Mouse (Mus musculus) heart, embryonic 13.5 days (tissue): Measurements from ENCODE around the gene Espl1. TPM values are rescaled to one million over a fixed set of nuclear protein-coding genes. Genes with fewer than 3 reads are reported as not detected.

Experiments used
- ATAC-seq: fragments of 200-750 bp; cut with Nextera tagmentation; 2 replicates; pipeline ENCODE4 v1.8.0; 2017; ENCODE audit warnings: moderate TSS enrichment; ENCODE audit not compliant: insufficient number of reproducible peaks, low FRiP score, low TSS enrichment; ENCODE audit errors: extremely low read depth
- H3K27ac ChIP-seq: fragments of 300-500 bp; sonication (generic); replicated peaks from 2 replicates; pipeline ENCODE4 v1.5.1; 2015; ENCODE audit warnings: moderate library complexity, mild to moderate bottlenecking, inconsistent platforms
- H3K27me3 ChIP-seq: fragments of 300-500 bp; sonication (generic); replicated peaks from 2 replicates; pipeline ENCODE4 v1.6.1; 2015; ENCODE audit warnings: mild to moderate bottlenecking, inconsistent platforms
- H3K36me3 ChIP-seq: fragments of 300-500 bp; sonication (generic); 2 replicates; pipeline ENCODE4 v1.6.1; 2015; ENCODE audit warnings: mild to moderate bottlenecking, inconsistent platforms
- H3K4me1 ChIP-seq: fragments of 300-500 bp; sonication (generic); 2 replicates; pipeline ENCODE4 v1.6.1; 2015; ENCODE audit warnings: inconsistent platforms
- H3K4me2 ChIP-seq: fragments of 300-500 bp; sonication (generic); 2 replicates; pipeline ENCODE4 v1.6.1; 2015; ENCODE audit warnings: inconsistent platforms, mild to moderate bottlenecking, moderate library complexity
- H3K4me3 ChIP-seq: fragments of 300-500 bp; sonication (generic); 2 replicates; pipeline ENCODE4 v1.5.1; 2015; ENCODE audit warnings: moderate library complexity, mild to moderate bottlenecking, inconsistent platforms
- H3K9ac ChIP-seq: fragments of 300-500 bp; sonication (generic); 2 replicates; pipeline ENCODE4 v1.6.1; 2015; ENCODE audit warnings: inconsistent platforms, mild to moderate bottlenecking, moderate library complexity
- H3K9me3 ChIP-seq: fragments of 300-500 bp; sonication (generic); 2 replicates; pipeline ENCODE4 v1.6.1; 2016; ENCODE audit warnings: inconsistent platforms
- WGBS: fragments of 180-500 bp; shearing (Covaris S2); methylation state at CpG from one replicate; pipeline ENCODE4 v1.1.7; 2015; ENCODE audit warnings: mixed read lengths; 5-methylcytosine and 5-hydroxymethylcytosine counted together
- polyA plus RNA-seq: library from polyadenylated mRNA; unstranded; fragments of >200 nt; fragmentation: Nextera tagmentation; extraction: Ambion mirVana; gene quantifications from 2 replicates; pipeline ENCODE4 v1.2.1, GENCODE M21; 2015

Espl1 gene
- polyA plus RNA-seq, 1 experiment from 2014 or later: 18.9 TPM

DNA sequence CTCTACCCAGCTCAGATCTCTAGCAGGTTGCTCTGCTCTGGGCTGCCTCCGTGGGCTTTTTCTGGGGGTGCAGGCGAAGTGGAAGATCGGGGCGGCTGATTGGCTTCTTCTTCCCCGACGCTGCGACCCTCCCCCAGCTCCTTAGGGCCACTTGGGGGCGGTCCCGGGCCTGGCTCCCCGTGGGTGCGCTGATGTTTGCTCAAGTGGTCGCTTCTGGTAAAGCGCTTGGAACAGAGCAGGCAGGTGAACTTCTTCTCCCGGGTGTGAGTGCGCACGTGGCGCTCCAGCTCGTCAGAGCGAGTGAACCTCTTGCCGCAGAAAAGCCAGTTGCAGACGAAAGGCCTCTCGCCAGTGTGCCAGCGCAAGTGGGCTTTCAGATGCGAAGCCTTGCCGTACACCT is 62.1 kb downstream of the Espl1 start:
- peak overlapping the region; percentile 61 for H3K4me2 ChIP-seq
- H3K9me3 ChIP-seq: no peaks in the 10 kb centered on the region
- H3K4me3 ChIP-seq: peak overlapping the region; percentile 37
- peaks cover 49% of the 10 kb centered on the region for H3K4me1 ChIP-seq
- no peak overlapping the region for H3K27ac ChIP-seq
- no peak for ATAC-seq
- H3K36me3 ChIP-seq: no peaks in the 10 kb centered on the region
- H3K27me3 ChIP-seq: peaks cover 59% of the 10 kb centered on the region
- peak overlapping the region; percentile 53 for H3K9ac ChIP-seq
- WGBS: 3% methylated on average over 25 of the region's 25 CpGs

DNA sequence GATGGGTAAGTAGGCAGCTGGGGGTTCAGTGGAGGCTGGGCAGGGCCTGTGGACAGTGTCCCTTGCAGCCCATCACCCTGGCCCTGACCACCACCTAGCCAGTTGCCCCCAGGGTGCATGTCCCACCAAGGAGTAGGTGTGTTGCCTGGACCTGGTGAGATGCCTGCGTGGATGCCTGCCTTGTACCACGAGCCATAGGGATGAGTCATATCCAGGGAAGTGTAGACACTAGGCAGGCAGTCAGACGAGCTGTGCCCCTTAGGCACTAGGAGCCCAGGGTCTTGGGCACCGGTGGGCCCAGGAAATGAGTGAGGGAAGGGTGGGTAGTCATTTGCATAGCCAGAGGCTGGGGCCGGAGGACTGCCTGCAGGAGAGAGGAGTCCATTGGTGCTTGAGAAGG is 62.8 kb downstream of the Espl1 start:
- no peak overlapping the region for H3K9ac ChIP-seq
- no peak for ATAC-seq
- no peak overlapping the region for H3K4me2 ChIP-seq
- H3K4me3 ChIP-seq: no peak overlapping the region; the same call in 1 of the 2 replicates
- no peak overlapping the region for H3K27ac ChIP-seq
- H3K9me3 ChIP-seq: no peaks in the 10 kb centered on the region
- no peaks in the 10 kb centered on the region for H3K36me3 ChIP-seq
- peaks cover 55% of the 10 kb centered on the region for H3K27me3 ChIP-seq
- peaks cover 49% of the 10 kb centered on the region for H3K4me1 ChIP-seq
- WGBS: 21% methylated on average over 5 of the region's 5 CpGs

DNA sequence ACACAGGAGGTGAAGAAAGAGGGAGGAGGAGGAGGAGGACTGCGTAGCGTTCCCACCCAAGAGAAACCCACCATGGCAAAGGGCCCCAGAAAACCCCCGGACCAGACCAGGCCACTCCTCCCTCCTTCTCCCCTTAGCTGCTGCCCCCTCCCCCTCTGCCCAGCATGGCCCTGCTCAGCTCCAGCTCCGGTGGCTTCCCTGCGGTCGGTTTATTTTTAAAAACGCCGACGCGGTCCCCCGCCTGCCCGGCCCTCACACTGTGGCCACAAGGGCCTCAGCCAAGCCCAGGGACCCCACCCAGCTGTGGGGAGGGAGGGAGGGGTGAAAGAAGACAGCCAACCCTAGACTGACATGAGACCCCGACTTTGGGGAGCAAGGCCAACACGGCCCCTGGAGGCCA is 66.6 kb downstream of the Espl1 start:
- H3K4me1 ChIP-seq: peaks cover 41% of the 10 kb centered on the region
- WGBS: 6% methylated on average over 13 of the region's 14 CpGs
- H3K9me3 ChIP-seq: no peaks in the 10 kb centered on the region
- H3K4me2 ChIP-seq: peak overlapping the region; percentile 64
- H3K4me3 ChIP-seq: peak overlapping the region; percentile 34
- H3K27me3 ChIP-seq: peaks cover 56% of the 10 kb centered on the region
- peak overlapping the region; percentile 77 for H3K9ac ChIP-seq
- H3K36me3 ChIP-seq: no peaks in the 10 kb centered on the region
- H3K27ac ChIP-seq: no peak overlapping the region
- ATAC-seq: no peak

- Histone ChIP-seq H3K4me1 (peaks cover 25% of the 10 kb centered on the region), H3K9me3 (no peaks in the 10 kb centered on the region), H3K27ac (no peak overlapping the region), H3K4me2 (no peak overlapping the region), H3K27me3 (peaks cover 47% of the 10 kb centered on the region), H3K4me3 (no peak overlapping the region), H3K36me3 (no peaks in the 10 kb centered on the region), H3K9ac (no peak overlapping the region)
- 87% methylated on average over 1 of the region's 1 CpGs for WGBS
- no peak for ATAC-seq
Observed at GRCm38 (mm10) chr15:102364678-102365077, 68.6 kb downstream of the Espl1 start.

GRCm38 (mm10) chr15:102366238-102366637 is 70.2 kb downstream of the Espl1 start:
- ATAC-seq: no peak
- Histone ChIP-seq H3K36me3 (no peaks in the 10 kb centered on the region), H3K27ac (no peak overlapping the region), H3K9me3 (no peaks in the 10 kb centered on the region), H3K4me3 (peak overlapping the region; percentile 36), H3K4me1 (peaks cover 39% of the 10 kb centered on the region), H3K27me3 (peaks cover 54% of the 10 kb centered on the region), H3K4me2 (peak overlapping the region; percentile 60), H3K9ac (peak overlapping the region; percentile 63; the same call in 1 of the 2 replicates)
- 13% methylated on average over 7 of the region's 7 CpGs for WGBS

- 8% methylated on average over 14 of the region's 15 CpGs for WGBS
- Histone ChIP-seq H3K4me3 (peak within 1 kb of the TSS; percentile 36), H3K9ac (peak within 1 kb of the TSS; percentile 63), H3K4me2 (peak within 1 kb of the TSS; percentile 60), H3K36me3 (no peaks in the 10 kb centered on the region), H3K27me3 (peaks cover 56% of the 10 kb centered on the region), H3K4me1 (peaks cover 40% of the 10 kb centered on the region), H3K9me3 (no peaks in the 10 kb centered on the region), H3K27ac (no peak within 1 kb of the TSS)
- no peak for ATAC-seq
Observed at GRCm38 (mm10) chr15:102366733-102367344, 70.8 kb downstream of the Espl1 start, which contains the start of gene Sp7. TSS of gene Sp7 (minus strand) at chr15:102367182.

GRCm38 (mm10) chr15:102369972-102370371 is 73.9 kb downstream of the Espl1 start:
- Histone ChIP-seq H3K9ac (peak overlapping the region; percentile 74; the same call in 1 of the 2 replicates), H3K4me1 (peaks cover 31% of the 10 kb centered on the region), H3K27me3 (peaks cover 69% of the 10 kb centered on the region), H3K27ac (no peak overlapping the region), H3K9me3 (no peaks in the 10 kb centered on the region), H3K36me3 (no peaks in the 10 kb centered on the region), H3K4me3 (peak overlapping the region; percentile 9; the same call in 1 of the 2 replicates), H3K4me2 (peak overlapping the region; percentile 60)
- 20% methylated on average over 13 of the region's 13 CpGs for WGBS
- ATAC-seq: no peak

GRCm38 (mm10) chr15:102370727-102371126 is 74.7 kb downstream of the Espl1 start:
- peaks cover 69% of the 10 kb centered on the region for H3K27me3 ChIP-seq
- no peak overlapping the region for H3K27ac ChIP-seq
- 11% methylated on average over 10 of the region's 10 CpGs for WGBS
- peak overlapping the region; percentile 27 for H3K4me3 ChIP-seq
- no peaks in the 10 kb centered on the region for H3K36me3 ChIP-seq
- peak overlapping the region; percentile 60 for H3K4me2 ChIP-seq
- H3K4me1 ChIP-seq: peaks cover 31% of the 10 kb centered on the region
- no peaks in the 10 kb centered on the region for H3K9me3 ChIP-seq
- no peak for ATAC-seq
- peak overlapping the region; percentile 74 for H3K9ac ChIP-seq

Other genes with a start within 250 kb of the Espl1 start
- 65.7 and 72.3 TPM in 2 replicates for gene Eif4b, start 222.5 kb upstream of the Espl1 start, polyA plus RNA-seq
- gene Tns2, start 195.9 kb upstream of the Espl1 start, polyA plus RNA-seq: 26.3 and 32.5 TPM in 2 replicates
- gene Spryd3, start 160.0 kb upstream of the Espl1 start, polyA plus RNA-seq: 19.5 and 20.0 TPM in 2 replicates
- gene Igfbp6, start 151.9 kb upstream of the Espl1 start, polyA plus RNA-seq: 3.5 and 3.7 TPM in 2 replicates
- 0.53 and 1.5 TPM in 2 replicates for gene Soat2, start 145.7 kb upstream of the Espl1 start, polyA plus RNA-seq
- 30.3 and 31.7 TPM in 2 replicates for gene Zfp740, start 93.0 kb upstream of the Espl1 start, polyA plus RNA-seq
- 33.4 and 41.6 TPM in 2 replicates for gene Csad, start 91.5 kb upstream of the Espl1 start, polyA plus RNA-seq
- 0.46 and 0.78 TPM in 2 replicates for gene Itgb7, start 64.3 kb upstream of the Espl1 start, polyA plus RNA-seq
- gene Rarg, start 38.7 kb upstream of the Espl1 start, polyA plus RNA-seq: 9.0 and 9.1 TPM in 2 replicates
- not detected in 2 replicates for gene Gm9918, start 25.7 kb upstream of the Espl1 start, polyA plus RNA-seq
- 46.1 and 46.7 TPM in 2 replicates for gene Mfsd5, start 16.8 kb upstream of the Espl1 start, polyA plus RNA-seq
- gene Pfdn5, start 29.9 kb downstream of the Espl1 start, polyA plus RNA-seq: 310 and 347 TPM in 2 replicates
- gene Myg1, start 35.4 kb downstream of the Espl1 start, polyA plus RNA-seq: 60.0 and 65.0 TPM in 2 replicates
- gene Aaas, start 54.5 kb downstream of the Espl1 start, polyA plus RNA-seq: 54.0 and 58.1 TPM in 2 replicates
- gene Sp7, start 70.9 kb downstream of the Espl1 start, polyA plus RNA-seq: 0.16 and 0.19 TPM in 2 replicates
- gene Sp1, start 109.9 kb downstream of the Espl1 start, polyA plus RNA-seq: 4.3 and 4.6 TPM in 2 replicates
- gene Amhr2, start 149.1 kb downstream of the Espl1 start, polyA plus RNA-seq: 0.82 and 1.4 TPM in 2 replicates
- gene Prr13, start 162.8 kb downstream of the Espl1 start, polyA plus RNA-seq: 93.9 and 102 TPM in 2 replicates
- gene Pcbp2, start 174.3 kb downstream of the Espl1 start, polyA plus RNA-seq: 141 and 142 TPM in 2 replicates
- 4.2 TPM in 1 of 2 replicates, not detected in the other for gene Gm10337, start 207.5 kb downstream of the Espl1 start, polyA plus RNA-seq
- gene Map3k12, start 220.8 kb downstream of the Espl1 start, polyA plus RNA-seq: 10.8 and 11.6 TPM in 2 replicates
- 94.6 and 103 TPM in 2 replicates for gene Tarbp2, start 221.9 kb downstream of the Espl1 start, polyA plus RNA-seq
- gene Npff, start 228.7 kb downstream of the Espl1 start, polyA plus RNA-seq: 1.0 and 2.3 TPM in 2 replicates